Mouse (Mus musculus): ENCODE data around the gene Hist1h4h. TPM values are rescaled to one million over a fixed set of nuclear protein-coding genes. Genes with fewer than 3 reads are reported as not detected.
A peak's percentile ranks its signal among the peaks of the same experiment; 100 is the strongest.
"Not testable (repeated sequence)": the region's sequence is repeated elsewhere in the genome, so short reads cannot be mapped to it uniquely, and the experiment has no call there.

Gene Hist1h4h
- polyA plus RNA-seq, 1 experiment from 2014 or later, result 2.1 TPM

GRCm38 (mm10) chr13:23574546-23575170 lies 43.8 kb downstream of the Hist1h4h start:
- H3K36me3 ChIP-seq (ENCODE audit: control insufficient read depth, insufficient read depth, low read length); H3K27me3 ChIP-seq (ENCODE audit: control insufficient read depth, insufficient read depth, low read length); ATAC-seq (replicated peaks; ENCODE audit: insufficient number of reproducible peaks, low FRiP score, low TSS enrichment); H3K9me3 ChIP-seq (replicated peaks; ENCODE audit: control insufficient read depth, low read length): not testable (repeated sequence)
- Histone ChIP-seq H3K4me2 (peak overlapping the region; percentile 75), H3K9ac (ENCODE audit: low read depth, low read length) (peak overlapping the region; percentile 59; the same call in 1 of the 2 replicates), H3K4me1 (ENCODE audit: control insufficient read depth, insufficient read depth, low read length) (peaks cover 10% of the 10 kb centered on the region), H3K27ac (ENCODE audit: low read depth, low read length) (peak overlapping the region; percentile 96), H3K4me3 (ENCODE audit: low read depth, low read length) (peak overlapping the region; percentile 25)
- WGBS (ENCODE audit: insufficient replicate concordance), result 5% methylated on average over 5 of the region's 39 CpGs

DNA sequence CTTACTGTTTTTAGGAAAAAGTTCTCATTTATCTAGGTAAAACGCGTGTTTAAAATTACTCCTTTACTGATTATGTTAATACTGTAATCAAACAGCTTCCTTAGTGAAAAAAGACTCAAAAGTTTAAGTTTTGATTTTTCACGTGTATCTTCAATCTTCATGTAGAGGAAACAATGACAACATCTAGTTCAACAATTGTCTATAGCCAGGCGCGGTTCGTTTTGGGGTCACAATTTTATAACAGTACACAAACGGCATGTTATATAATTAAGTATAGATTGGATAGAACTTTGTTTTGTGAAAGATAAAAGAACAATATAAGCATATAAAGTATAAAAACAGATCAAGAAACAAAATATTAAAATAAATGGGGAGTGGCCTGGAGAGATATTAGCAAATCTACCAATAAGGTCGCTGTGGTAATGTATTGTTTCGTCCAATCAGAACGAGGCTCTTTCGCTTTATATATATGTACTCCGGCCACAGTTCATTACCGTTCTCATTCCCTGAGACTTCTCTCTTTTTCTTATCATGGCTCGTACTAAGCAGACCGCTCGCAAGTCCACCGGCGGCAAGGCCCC lies 44.5 kb downstream of the Hist1h4h start, which contains the start of gene Hist1h3d:
Gene Hist1h3d (plus strand): TSS at position 493 of the 581 bp plus-strand sequence.
- H3K27ac ChIP-seq (ENCODE audit: low read depth, low read length), result peak within 1 kb of the TSS; percentile 84
- peak; percentile 60 for ATAC-seq (replicated peaks; ENCODE audit: insufficient number of reproducible peaks, low FRiP score, low TSS enrichment)
- no peaks in the 10 kb centered on the region for H3K27me3 ChIP-seq (ENCODE audit: control insufficient read depth, insufficient read depth, low read length)
- peak within 1 kb of the TSS; percentile 45 for H3K4me3 ChIP-seq (ENCODE audit: low read depth, low read length)
- peak within 1 kb of the TSS; percentile 68 for H3K4me2 ChIP-seq
- H3K4me1 ChIP-seq (ENCODE audit: control insufficient read depth, insufficient read depth, low read length), result peaks cover 8% of the 10 kb centered on the region; the same call in 1 of the 2 replicates
- WGBS (ENCODE audit: insufficient replicate concordance), result under 1% methylated on average over 18 of the region's 18 CpGs
- peak within 1 kb of the TSS; percentile 76 for H3K9ac ChIP-seq (ENCODE audit: low read depth, low read length)
- H3K9me3 ChIP-seq (replicated peaks; ENCODE audit: control insufficient read depth, low read length), result no peaks in the 10 kb centered on the region
- no peaks in the 10 kb centered on the region for H3K36me3 ChIP-seq (ENCODE audit: control insufficient read depth, insufficient read depth, low read length)

- H3K27ac ChIP-seq (ENCODE audit: low read depth, low read length), result peak overlapping the region; percentile 84
- not testable (repeated sequence) for H3K9me3 ChIP-seq (replicated peaks; ENCODE audit: control insufficient read depth, low read length); H3K36me3 ChIP-seq (ENCODE audit: control insufficient read depth, insufficient read depth, low read length); ATAC-seq (replicated peaks; ENCODE audit: insufficient number of reproducible peaks, low FRiP score, low TSS enrichment); H3K4me1 ChIP-seq (ENCODE audit: control insufficient read depth, insufficient read depth, low read length); H3K27me3 ChIP-seq (ENCODE audit: control insufficient read depth, insufficient read depth, low read length)
- peak overlapping the region; percentile 76 for H3K9ac ChIP-seq (ENCODE audit: low read depth, low read length)
- peak overlapping the region; percentile 68 for H3K4me2 ChIP-seq
- H3K4me3 ChIP-seq (ENCODE audit: low read depth, low read length), result peak overlapping the region; percentile 45
- WGBS (ENCODE audit: insufficient replicate concordance), result 0% methylated on average over 11 of the region's 40 CpGs
These were observed 45.0 kb downstream of the Hist1h4h start for GRCm38 (mm10) chr13:23575864-23576313.

DNA sequence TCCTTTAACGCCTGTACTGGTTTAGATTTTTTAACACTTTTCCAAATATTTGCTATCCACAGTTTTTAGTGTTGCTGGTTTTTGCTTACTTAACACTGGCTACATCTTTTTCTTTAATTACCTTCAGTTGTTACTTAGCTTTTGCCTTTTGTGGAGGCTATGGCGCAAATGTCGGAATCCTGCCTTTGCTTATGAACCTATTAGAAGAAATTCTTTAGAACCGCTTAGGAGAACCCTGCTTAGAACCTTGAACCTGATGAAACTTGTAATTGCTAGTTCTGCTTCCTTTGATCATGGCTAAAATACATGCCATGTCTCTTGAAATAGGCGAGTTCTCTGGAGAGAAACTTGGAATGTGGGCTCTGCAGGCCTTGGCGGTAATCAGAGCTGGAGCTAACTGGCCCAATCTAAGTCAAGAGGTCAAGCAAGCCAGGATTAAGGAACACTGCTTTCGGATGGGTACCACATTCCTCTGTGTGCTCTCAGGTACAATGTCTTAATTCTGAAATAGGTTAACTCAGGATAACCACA lies 45.6 kb downstream of the Hist1h4h start:
- WGBS (ENCODE audit: insufficient replicate concordance), result 13% methylated on average over 7 of the region's 7 CpGs
- Histone ChIP-seq H3K4me1 (ENCODE audit: control insufficient read depth, insufficient read depth, low read length) (peaks cover 8% of the 10 kb centered on the region; the same call in 1 of the 2 replicates), H3K4me3 (ENCODE audit: low read depth, low read length) (peak overlapping the region; percentile 45), H3K4me2 (peak overlapping the region; percentile 68), H3K9me3 (replicated peaks; ENCODE audit: control insufficient read depth, low read length) (no peaks in the 10 kb centered on the region), H3K27me3 (ENCODE audit: control insufficient read depth, insufficient read depth, low read length) (no peaks in the 10 kb centered on the region), H3K27ac (ENCODE audit: low read depth, low read length) (peak overlapping the region; percentile 84), H3K36me3 (ENCODE audit: control insufficient read depth, insufficient read depth, low read length) (no peaks in the 10 kb centered on the region), H3K9ac (ENCODE audit: low read depth, low read length) (peak overlapping the region; percentile 76)
- no peak for ATAC-seq (replicated peaks; ENCODE audit: insufficient number of reproducible peaks, low FRiP score, low TSS enrichment)

- peak overlapping the region; percentile 76 for H3K9ac ChIP-seq (ENCODE audit: low read depth, low read length)
- H3K27ac ChIP-seq (ENCODE audit: low read depth, low read length), result peak overlapping the region; percentile 84
- 60% methylated on average over 6 of the region's 6 CpGs for WGBS (ENCODE audit: insufficient replicate concordance)
- peak overlapping the region; percentile 68 for H3K4me2 ChIP-seq
- no peak for ATAC-seq (replicated peaks; ENCODE audit: insufficient number of reproducible peaks, low FRiP score, low TSS enrichment)
- H3K4me3 ChIP-seq (ENCODE audit: low read depth, low read length), result peak overlapping the region; percentile 45
- no peaks in the 10 kb centered on the region for H3K27me3 ChIP-seq (ENCODE audit: control insufficient read depth, insufficient read depth, low read length)
- peaks cover 11% of the 10 kb centered on the region; the same call in 1 of the 2 replicates for H3K4me1 ChIP-seq (ENCODE audit: control insufficient read depth, insufficient read depth, low read length)
- no peaks in the 10 kb centered on the region for H3K36me3 ChIP-seq (ENCODE audit: control insufficient read depth, insufficient read depth, low read length)
- H3K9me3 ChIP-seq (replicated peaks; ENCODE audit: control insufficient read depth, low read length), result no peaks in the 10 kb centered on the region
These were observed 46.2 kb downstream of the Hist1h4h start for GRCm38 (mm10) chr13:23576906-23577639.

- no peak overlapping the region for H3K27ac ChIP-seq (ENCODE audit: low read depth, low read length)
- H3K4me3 ChIP-seq (ENCODE audit: low read depth, low read length), result no peak overlapping the region
- H3K4me1 ChIP-seq (ENCODE audit: control insufficient read depth, insufficient read depth, low read length), result peaks cover 14% of the 10 kb centered on the region; the same call in 1 of the 2 replicates
- WGBS (ENCODE audit: insufficient replicate concordance), result 95% methylated on average over 1 of the region's 1 CpGs
- no peaks in the 10 kb centered on the region for H3K36me3 ChIP-seq (ENCODE audit: control insufficient read depth, insufficient read depth, low read length)
- no peaks in the 10 kb centered on the region for H3K27me3 ChIP-seq (ENCODE audit: control insufficient read depth, insufficient read depth, low read length)
- no peak overlapping the region for H3K4me2 ChIP-seq
- no peaks in the 10 kb centered on the region for H3K9me3 ChIP-seq (replicated peaks; ENCODE audit: control insufficient read depth, low read length)
- H3K9ac ChIP-seq (ENCODE audit: low read depth, low read length), result no peak overlapping the region
- ATAC-seq (replicated peaks; ENCODE audit: insufficient number of reproducible peaks, low FRiP score, low TSS enrichment), result no peak
These were observed 47.0 kb downstream of the Hist1h4h start for GRCm38 (mm10) chr13:23577835-23578234.

Small RNA genes within 50 kb of the gene (microRNA-seq; reads per million reads assigned to microRNA genes)
- gene Gm44297 (ENCODE audit: borderline number of aligned reads), result 0.27 reads per million
- gene Gm44359 (ENCODE audit: borderline number of aligned reads), result not detected
- gene Gm44394 (ENCODE audit: borderline number of aligned reads), result not detected
- 2.0 reads per million, percentile 25 among the genes with 10 or more reads in this experiment for gene n-TStga1 (ENCODE audit: borderline number of aligned reads)

Other genes with a start within 250 kb of the Hist1h4h start
- gene Zfp322a, start 161.8 kb upstream of the Hist1h4h start, polyA plus RNA-seq (2014; fragmentation: Nextera tagmentation; extraction: Ambion mirVana), result 43.4 and 43.7 TPM in 2 replicates
- 8.9 and 9.8 TPM in 2 replicates for gene Abt1, start 107.2 kb upstream of the Hist1h4h start, polyA plus RNA-seq (2014; fragmentation: Nextera tagmentation; extraction: Ambion mirVana)
- gene Btn1a1, start 65.1 kb upstream of the Hist1h4h start, polyA plus RNA-seq (2014; fragmentation: Nextera tagmentation; extraction: Ambion mirVana), result 0.97 and 1.7 TPM in 2 replicates
- 0.59 and 0.80 TPM in 2 replicates for gene Btn2a2, start 42.2 kb upstream of the Hist1h4h start, polyA plus RNA-seq (2014; fragmentation: Nextera tagmentation; extraction: Ambion mirVana)
- 1.4 and 2.3 TPM in 2 replicates for gene Hist1h2af, start 2.9 kb downstream of the Hist1h4h start, polyA plus RNA-seq (2014; fragmentation: Nextera tagmentation; extraction: Ambion mirVana)
- gene Hist1h3g, start 4.4 kb downstream of the Hist1h4h start, polyA plus RNA-seq (2014; fragmentation: Nextera tagmentation; extraction: Ambion mirVana), result 2.8 and 3.1 TPM in 2 replicates
- gene Hist1h2bh, start 12.3 kb downstream of the Hist1h4h start, polyA plus RNA-seq (2014; fragmentation: Nextera tagmentation; extraction: Ambion mirVana), result 0.43 and 0.66 TPM in 2 replicates
- gene Hist1h3f, start 13.0 kb downstream of the Hist1h4h start, polyA plus RNA-seq (2014; fragmentation: Nextera tagmentation; extraction: Ambion mirVana), result 0.19 TPM in 1 of 2 replicates, not detected in the other
- gene Hist1h4f, start 20.6 kb downstream of the Hist1h4h start, polyA plus RNA-seq (2014; fragmentation: Nextera tagmentation; extraction: Ambion mirVana), result not detected in 2 replicates
- gene Hist1h1d, start 22.2 kb downstream of the Hist1h4h start, polyA plus RNA-seq (2014; fragmentation: Nextera tagmentation; extraction: Ambion mirVana), result 0.15 and 0.27 TPM in 2 replicates
- gene Hist1h3e, start 31.3 kb downstream of the Hist1h4h start, polyA plus RNA-seq (2014; fragmentation: Nextera tagmentation; extraction: Ambion mirVana), result 2.6 and 3.0 TPM in 2 replicates
- gene Hist1h2ae, start 40.2 kb downstream of the Hist1h4h start, polyA plus RNA-seq (2014; fragmentation: Nextera tagmentation; extraction: Ambion mirVana), result 27.6 and 34.5 TPM in 2 replicates
- 2.3 and 6.5 TPM in 2 replicates for gene Hist1h2bg, start 40.3 kb downstream of the Hist1h4h start, polyA plus RNA-seq (2014; fragmentation: Nextera tagmentation; extraction: Ambion mirVana)
- gene Hist1h2bf, start 43.1 kb downstream of the Hist1h4h start, polyA plus RNA-seq (2014; fragmentation: Nextera tagmentation; extraction: Ambion mirVana), result 1.3 and 2.6 TPM in 2 replicates
- 0.44 and 1.3 TPM in 2 replicates for gene Hist1h2ad, start 43.3 kb downstream of the Hist1h4h start, polyA plus RNA-seq (2014; fragmentation: Nextera tagmentation; extraction: Ambion mirVana)
- gene Hist1h3d, start 44.7 kb downstream of the Hist1h4h start, polyA plus RNA-seq (2014; fragmentation: Nextera tagmentation; extraction: Ambion mirVana), result 2.9 and 4.6 TPM in 2 replicates
- 42.3 and 51.7 TPM in 2 replicates for gene Hist1h4d, start 50.5 kb downstream of the Hist1h4h start, polyA plus RNA-seq (2014; fragmentation: Nextera tagmentation; extraction: Ambion mirVana)
- gene Hist1h2be, start 90.1 kb downstream of the Hist1h4h start, polyA plus RNA-seq (2014; fragmentation: Nextera tagmentation; extraction: Ambion mirVana), result 1.5 and 2.4 TPM in 2 replicates
- 8.4 and 11.1 TPM in 2 replicates for gene Hist1h1e, start 91.5 kb downstream of the Hist1h4h start, polyA plus RNA-seq (2014; fragmentation: Nextera tagmentation; extraction: Ambion mirVana)
- gene Hist1h2ac, start 152.9 kb downstream of the Hist1h4h start, polyA plus RNA-seq (2014; fragmentation: Nextera tagmentation; extraction: Ambion mirVana), result 0.52 and 0.62 TPM in 2 replicates
- gene Hist1h2bc, start 153.1 kb downstream of the Hist1h4h start, polyA plus RNA-seq (2014; fragmentation: Nextera tagmentation; extraction: Ambion mirVana), result 31.3 and 31.9 TPM in 2 replicates
- gene Hist1h1t, start 164.8 kb downstream of the Hist1h4h start, polyA plus RNA-seq (2014; fragmentation: Nextera tagmentation; extraction: Ambion mirVana), result not detected in 2 replicates
- 0.69 and 2.7 TPM in 2 replicates for gene Hist1h4c, start 167.4 kb downstream of the Hist1h4h start, polyA plus RNA-seq (2014; fragmentation: Nextera tagmentation; extraction: Ambion mirVana)
- gene Hfe, start 179.8 kb downstream of the Hist1h4h start, polyA plus RNA-seq (2014; fragmentation: Nextera tagmentation; extraction: Ambion mirVana), result 8.2 and 9.9 TPM in 2 replicates
- 24.6 TPM in 2 replicates for gene Hist1h1c, start 207.8 kb downstream of the Hist1h4h start, polyA plus RNA-seq (2014; fragmentation: Nextera tagmentation; extraction: Ambion mirVana)
- gene Hist1h3c, start 214.6 kb downstream of the Hist1h4h start, polyA plus RNA-seq (2014; fragmentation: Nextera tagmentation; extraction: Ambion mirVana), result 4.1 and 4.5 TPM in 2 replicates
- gene Hist1h2bb, start 215.7 kb downstream of the Hist1h4h start, polyA plus RNA-seq (2014; fragmentation: Nextera tagmentation; extraction: Ambion mirVana), result 1.2 and 2.7 TPM in 2 replicates
- 16.7 and 18.1 TPM in 2 replicates for gene Hist1h2ab, start 220.1 kb downstream of the Hist1h4h start, polyA plus RNA-seq (2014; fragmentation: Nextera tagmentation; extraction: Ambion mirVana)
- gene Hist1h3b, start 221.2 kb downstream of the Hist1h4h start, polyA plus RNA-seq (2014; fragmentation: Nextera tagmentation; extraction: Ambion mirVana), result 2.7 and 3.7 TPM in 2 replicates
- gene Hist1h4b, start 226.0 kb downstream of the Hist1h4h start, polyA plus RNA-seq (2014; fragmentation: Nextera tagmentation; extraction: Ambion mirVana), result 2.2 and 2.7 TPM in 2 replicates
- 1.0 TPM in 1 of 2 replicates, not detected in the other for gene Hist1h4a, start 230.2 kb downstream of the Hist1h4h start, polyA plus RNA-seq (2014; fragmentation: Nextera tagmentation; extraction: Ambion mirVana)
- 2.5 and 4.0 TPM in 2 replicates for gene Hist1h3a, start 231.3 kb downstream of the Hist1h4h start, polyA plus RNA-seq (2014; fragmentation: Nextera tagmentation; extraction: Ambion mirVana)
- 0.31 and 0.67 TPM in 2 replicates for gene Hist1h1a, start 232.6 kb downstream of the Hist1h4h start, polyA plus RNA-seq (2014; fragmentation: Nextera tagmentation; extraction: Ambion mirVana)
- gene Trim38, start 238.9 kb downstream of the Hist1h4h start, polyA plus RNA-seq (2014; fragmentation: Nextera tagmentation; extraction: Ambion mirVana), result 0.24 TPM in 1 of 2 replicates, not detected in the other